Mouse (Mus musculus): ENCODE results near the gene Retsat. TPM values are rescaled to one million over a fixed set of nuclear protein-coding genes. Genes with fewer than 3 reads are reported as not detected.

The Retsat gene
- total RNA-seq, 2 experiments from 2014 or later, result 46.2 to 60.5 TPM

DNA sequence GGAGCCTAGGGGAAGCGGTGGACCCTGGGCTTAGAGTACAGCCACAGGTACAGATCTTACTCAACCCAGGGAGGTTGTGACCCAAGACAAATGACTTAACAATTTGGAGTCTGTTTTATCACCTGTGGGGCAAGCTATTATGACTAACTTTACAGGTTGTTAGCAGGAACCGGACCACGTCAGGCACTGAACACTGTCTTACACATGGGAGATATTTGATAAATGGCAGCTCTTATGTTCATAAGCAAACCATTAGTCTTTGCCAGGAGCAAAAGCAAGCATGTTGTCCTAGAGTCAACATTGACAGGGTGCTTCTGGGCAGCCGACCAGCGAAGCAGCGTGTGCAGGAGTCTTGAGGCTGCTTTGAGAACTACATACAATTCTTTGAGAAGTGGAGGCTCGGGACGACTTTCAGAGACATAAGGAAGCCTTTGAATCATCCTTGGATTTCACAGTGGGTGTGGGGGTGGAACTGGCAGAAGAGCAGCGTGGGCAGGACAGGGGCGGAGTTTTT is 52.1 kb downstream of the Retsat start:
- DNase-seq (ENCODE audit: low spot score in 2 of 2), result peak; percentile 60 to 95
- intact Hi-C loops (cut with DNase I), result no loop called here

DNA sequence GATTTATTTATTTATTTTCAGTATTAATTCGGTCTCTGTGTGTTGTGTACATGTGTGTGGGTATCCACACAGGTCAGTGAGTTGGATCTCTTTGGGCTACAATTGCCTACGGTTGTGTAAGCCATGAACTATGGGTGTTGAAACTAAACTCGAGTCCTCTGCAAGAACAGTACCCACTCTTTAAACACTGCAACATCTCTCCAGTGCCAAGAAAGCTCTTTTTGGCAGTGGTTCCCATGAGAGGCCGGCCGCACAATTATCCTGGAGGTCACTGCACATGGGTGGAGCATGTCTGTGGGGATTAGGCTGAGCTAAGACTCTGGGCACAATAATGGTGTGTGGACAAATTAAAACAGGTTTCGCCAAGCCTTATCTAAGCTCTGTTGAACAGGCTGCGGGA is 55.1 kb downstream of the Retsat start:
- intact Hi-C loops (cut with DNase I), result no loop called here
- DNase-seq (ENCODE audit: low spot score in 2 of 2), result no peak

DNA sequence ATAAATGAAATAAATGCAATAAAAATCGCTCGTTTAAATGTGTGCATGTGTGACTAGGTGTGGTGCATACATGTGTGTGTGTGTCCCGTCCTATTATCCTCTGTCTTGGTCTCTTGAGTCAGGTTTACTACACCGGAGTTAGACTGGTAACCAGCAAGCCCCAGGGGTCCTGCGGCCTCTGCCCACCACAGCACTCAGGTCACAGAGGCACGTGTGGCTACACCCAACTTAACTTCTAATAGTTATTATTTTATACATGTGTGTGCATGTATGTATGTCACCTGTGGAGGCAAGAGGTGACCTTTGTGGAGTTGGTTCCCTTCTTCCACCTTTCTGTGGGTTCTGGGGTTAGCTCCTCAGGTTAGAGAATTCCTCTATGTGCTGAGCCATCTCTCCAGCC is 56.1 kb downstream of the Retsat start:
- no peak for DNase-seq (ENCODE audit: low spot score in 2 of 2)
- intact Hi-C loops (cut with DNase I), result no loop called here

DNA sequence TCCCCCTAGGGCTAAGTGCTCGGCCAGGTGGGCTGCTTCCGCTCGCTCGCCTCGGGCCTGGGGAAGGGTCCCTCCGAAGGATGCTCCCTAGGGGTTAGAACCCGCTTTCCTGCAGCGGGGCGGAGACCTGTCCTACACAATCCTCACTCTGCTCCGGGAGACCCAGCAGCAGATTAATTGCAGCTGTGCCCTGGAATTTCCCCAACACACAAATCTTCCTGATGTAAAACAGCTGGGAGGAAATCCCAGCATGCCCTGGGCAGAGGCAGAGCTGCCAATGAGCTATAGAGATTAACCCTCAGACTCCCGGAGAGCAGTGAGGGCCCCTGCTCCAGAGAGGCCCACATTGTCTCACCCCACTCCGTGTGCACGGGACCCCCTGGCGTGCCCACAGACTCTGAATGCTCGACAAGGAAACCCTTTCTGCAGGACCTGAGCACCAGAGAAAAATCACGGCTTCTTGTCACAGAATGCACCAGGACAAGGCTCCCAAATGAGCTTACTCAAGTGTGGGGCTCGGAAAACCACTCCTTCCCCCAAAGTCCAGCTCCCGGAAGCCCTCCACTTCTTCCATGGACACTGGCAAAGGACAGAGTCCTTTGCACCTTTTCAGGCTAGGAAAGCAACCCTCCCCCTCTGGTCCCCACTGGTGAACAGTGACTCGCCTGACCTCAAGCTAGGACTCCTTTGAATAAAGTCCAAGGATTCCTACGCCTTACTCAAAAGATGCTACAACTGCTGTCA is 57.2 kb downstream of the Retsat start:
- intact Hi-C loops (cut with DNase I), result no loop called here
- DNase-seq (ENCODE audit: low spot score in 2 of 2), result peak in 1 of 2 experiments; percentile 36

DNA sequence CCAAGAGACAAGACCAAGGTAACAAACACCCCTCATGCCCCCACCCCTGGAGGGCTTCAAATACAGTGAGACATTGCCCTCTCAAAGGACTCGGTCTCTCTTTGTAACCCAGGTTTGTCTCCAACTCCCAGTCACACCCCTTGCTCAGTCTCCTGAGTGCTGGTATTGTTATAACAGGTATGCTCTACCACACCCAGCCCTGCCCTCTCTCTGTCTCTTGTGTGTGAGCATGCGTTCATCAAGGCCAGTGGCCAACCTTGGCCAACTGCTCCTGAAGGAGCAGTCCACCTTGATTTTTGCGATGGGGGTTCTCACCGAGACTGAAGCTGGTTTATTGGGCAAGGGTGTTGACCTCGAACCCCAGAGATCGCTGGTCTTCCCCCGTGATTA is 57.8 kb downstream of the Retsat start:
- DNase-seq (ENCODE audit: low spot score in 2 of 2), result no peak
- intact Hi-C loops (cut with DNase I), result no loop called here

DNA sequence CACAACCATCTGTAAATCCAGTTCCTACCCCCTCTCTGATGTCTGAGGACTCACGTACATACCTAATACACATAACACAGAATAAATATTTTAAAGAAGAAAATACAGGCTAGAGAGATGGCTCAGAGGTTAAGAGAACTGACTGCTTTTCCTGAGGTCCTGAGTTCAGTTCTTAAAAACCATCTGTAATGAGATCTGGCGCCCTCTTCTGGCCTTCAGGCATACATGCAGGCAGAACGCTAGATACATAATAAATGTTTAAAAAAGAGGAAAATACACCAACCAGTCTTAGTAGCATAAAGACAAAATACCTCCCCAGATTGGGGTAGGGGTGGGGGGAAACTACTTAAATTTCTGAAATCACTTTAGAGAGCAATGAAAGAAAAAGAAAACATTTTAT is 59.7 kb downstream of the Retsat start:
- intact Hi-C loops (cut with DNase I), result no loop called here
- no peak for DNase-seq (ENCODE audit: low spot score in 2 of 2)

Other genes with a start within 250 kb of the Retsat start
- gene Tmem150a, start 243.0 kb upstream of the Retsat start, total RNA-seq (2021), result 1 to 10 TPM; 7.9 to 8.7 TPM
- gene Rnf181, start 231.5 kb upstream of the Retsat start, total RNA-seq (2021), result 10 to 100 TPM; 69.9 to 71.1 TPM
- 1 to 10 TPM; 4.0 to 4.6 TPM for gene Vamp5, start 218.0 kb upstream of the Retsat start, total RNA-seq (2021)
- 10 to 100 TPM; 10.5 to 12.7 TPM for gene Vamp8, start 207.8 kb upstream of the Retsat start, total RNA-seq (2021)
- 10 to 100 TPM; 19.2 to 19.3 TPM for gene Ggcx, start 184.2 kb upstream of the Retsat start, total RNA-seq (2021)
- gene Mat2a, start 158.9 kb upstream of the Retsat start, total RNA-seq (2021), result 100 to 1,000 TPM; 168 to 176 TPM
- under 1 TPM; 0.28 to 0.94 TPM for gene Sh2d6, start 76.8 kb upstream of the Retsat start, total RNA-seq (2021)
- gene Capg, start 54.1 kb upstream of the Retsat start, total RNA-seq (2021), result 1 to 10 TPM; 1.9 to 2.9 TPM
- gene Elmod3, start 62 bp upstream of the Retsat start, total RNA-seq (2021), result 10 to 100 TPM; 18.0 to 18.3 TPM
- 10 to 100 TPM; 87.7 to 91.5 TPM for gene Tgoln1, start 18.5 kb downstream of the Retsat start, total RNA-seq (2021)
- 1 to 10 TPM; 2.0 to 3.6 TPM for gene Tcf7l1, start 190.8 kb downstream of the Retsat start, total RNA-seq (2021)

All from left cerebral cortex, postnatal 25 days (tissue).